Mouse (Mus musculus) olfactory bulb, adult 2 months (tissue): Measurements from ENCODE around the gene Slf2. TPM values are rescaled to one million over a fixed set of nuclear protein-coding genes. Genes with fewer than 3 reads are reported as not detected.
A peak's percentile ranks its signal among the peaks of the same experiment; 100 is the strongest.

Experiments
- H3K27ac ChIP-seq: fragments of 200-500 bp; 2 replicates; pipeline ENCODE4 v1.5.1; 2012; ENCODE audit warnings: low read depth, low read length; ENCODE audit not compliant: insufficient read depth
- H3K4me1 ChIP-seq: fragments of 200-500 bp; 2 replicates; pipeline ENCODE4 v1.6.1; 2012; ENCODE audit warnings: low read length; ENCODE audit not compliant: control insufficient read depth, insufficient read depth
- H3K4me3 ChIP-seq: fragments of 200-500 bp; 2 replicates; pipeline ENCODE4 v1.5.1; 2012; ENCODE audit warnings: mild to moderate bottlenecking, low read depth, low read length, moderate library complexity; ENCODE audit not compliant: insufficient read depth
- CTCF ChIP-seq: fragments of 200-500 bp; IDR thresholded peaks from 2 replicates; pipeline ENCODE4 v1.5.1; 2012; ENCODE audit warnings: low read depth, mild to moderate bottlenecking, low read length, moderate library complexity; ENCODE audit not compliant: insufficient read depth
- POLR2A ChIP-seq: fragments of 200-500 bp; IDR thresholded peaks from 2 replicates; pipeline ENCODE4 v1.6.1; 2012; ENCODE audit warnings: mild to moderate bottlenecking, low read depth, low read length, moderate library complexity; ENCODE audit not compliant: insufficient read depth
- WGBS: fragments of 180-500 bp; shearing (Covaris S2); methylation state at CpG from one replicate; pipeline ENCODE4 v1.1.7; 2018; 5-methylcytosine and 5-hydroxymethylcytosine counted together
- polyA plus RNA-seq: library from polyadenylated mRNA; stranded (reverse); fragments of >200 nt; gene quantifications from 2 replicates; pipeline ENCODE4 v1.2.4, GENCODE M21; 2012; ENCODE audit warnings: low replicate concordance; ENCODE audit not compliant: missing spikeins, insufficient read depth, insufficient read length

The Slf2 gene
- polyA plus RNA-seq, 1 experiment, result not detected

GRCm38 (mm10) chr19:44907851-44908690, 22.9 kb upstream of the Slf2 start:
- H3K4me1 ChIP-seq, result peaks cover 8% of the 10 kb centered on the region
- H3K4me3 ChIP-seq, result no peak overlapping the region
- 0 out of 2 replicates have a peak overlapping the region, but pooled peaks have one; percentile 21 for H3K27ac ChIP-seq
- 45% methylated on average over 15 of the region's 15 CpGs for WGBS
- TF ChIP-seq POLR2A (no peak), CTCF (no peak)

- no peak overlapping the region for H3K27ac ChIP-seq
- WGBS, result 49% methylated on average over 11 of the region's 11 CpGs
- H3K4me1 ChIP-seq, result peaks cover 8% of the 10 kb centered on the region
- H3K4me3 ChIP-seq, result no peak overlapping the region
- TF ChIP-seq POLR2A, result no peak
- TF ChIP-seq CTCF, result no peak
Measured at GRCm38 (mm10) chr19:44908836-44909460, 22.0 kb upstream of the Slf2 start.

- TF ChIP-seq POLR2A, result no peak
- TF ChIP-seq CTCF, result no peak
- 57% methylated on average over 10 of the region's 10 CpGs for WGBS
Measured at GRCm38 (mm10) chr19:44914481-44915249, 16.3 kb upstream of the Slf2 start.

GRCm38 (mm10) chr19:44918171-44918570, 12.8 kb upstream of the Slf2 start:
- Histone ChIP-seq H3K4me1 (no peaks in the 10 kb centered on the region), H3K4me3 (no peak overlapping the region), H3K27ac (no peak overlapping the region)
- WGBS, result 85% methylated on average over 6 of the region's 6 CpGs
- TF ChIP-seq CTCF, result no peak
- no peak for TF ChIP-seq POLR2A

More at GRCm38 (mm10) chr19:44914481-44915249, 16.3 kb upstream of the Slf2 start:
- no peak overlapping the region for H3K27ac ChIP-seq
- no peak overlapping the region for H3K4me3 ChIP-seq
- no peaks in the 10 kb centered on the region for H3K4me1 ChIP-seq

GRCm38 (mm10) chr19:44921466-44922139, 9.3 kb upstream of the Slf2 start:
- H3K27ac ChIP-seq, result no peak overlapping the region
- TF ChIP-seq POLR2A (no peak), CTCF (no peak)
- WGBS, result 91% methylated on average over 1 of the region's 1 CpGs
- no peak overlapping the region for H3K4me3 ChIP-seq
- no peaks in the 10 kb centered on the region for H3K4me1 ChIP-seq

GRCm38 (mm10) chr19:44922521-44922920, 8.4 kb upstream of the Slf2 start:
- Histone ChIP-seq H3K4me1 (no peaks in the 10 kb centered on the region), H3K4me3 (no peak overlapping the region), H3K27ac (no peak overlapping the region)
- WGBS, result 89% methylated on average over 2 of the region's 2 CpGs
- TF ChIP-seq CTCF (no peak), POLR2A (no peak)

- WGBS, result 65% methylated on average over 5 of the region's 5 CpGs
- no peak for TF ChIP-seq CTCF
- TF ChIP-seq POLR2A, result no peak
- Histone ChIP-seq H3K27ac (no peak overlapping the region), H3K4me3 (no peak overlapping the region), H3K4me1 (no peaks in the 10 kb centered on the region)
Measured at GRCm38 (mm10) chr19:44924699-44925098, 6.3 kb upstream of the Slf2 start.

- TF ChIP-seq POLR2A (no peak), CTCF (no peak)
- 78% methylated on average over 6 of the region's 6 CpGs for WGBS
- Histone ChIP-seq H3K4me3 (no peak overlapping the region), H3K4me1 (no peaks in the 10 kb centered on the region), H3K27ac (no peak overlapping the region)
Measured at GRCm38 (mm10) chr19:44926781-44927180, 4.2 kb upstream of the Slf2 start.
